Mouse (Mus musculus) heart, adult 2 months (tissue): ENCODE measurements around the gene Rnf111.

Experiments
- CTCF ChIP-seq: fragments of 200-600 bp; IDR thresholded peaks from 2 replicates; pipeline ENCODE4 v1.8.1; 2022; ENCODE audit warnings: antibody characterized with exemption, mild to moderate bottlenecking, moderate library complexity
- POLR2A ChIP-seq: fragments of 200-500 bp; IDR thresholded peaks from 2 replicates; pipeline ENCODE4 v1.6.1; 2011; ENCODE audit warnings: mild to moderate bottlenecking, low read depth, low read length, control low read depth; ENCODE audit not compliant: insufficient read depth

- TF ChIP-seq POLR2A (no peak), CTCF (no peak)
Measured at GRCm38 (mm10) chr9:70384494-70384893, 119.0 kb downstream of the Rnf111 start.
